Mouse (Mus musculus): Measurements from ENCODE around the gene Rnf213. TPM values are rescaled to one million over a fixed set of nuclear protein-coding genes. Genes with fewer than 3 reads are reported as not detected.

Rnf213 gene
- total RNA-seq, 2 experiments from 2014 or later = 36.4 to 69.5 TPM

- peak; percentile 15 for ATAC-seq (replicated peaks; ENCODE audit: poor library complexity)
Measured at GRCm38 (mm10) chr11:119389851-119390270, 3.0 kb upstream of the Rnf213 start.

GRCm38 (mm10) chr11:119390271-119391231, 2.3 kb upstream of the Rnf213 start:
- ATAC-seq (replicated peaks; ENCODE audit: poor library complexity) = peak; percentile 18

GRCm38 (mm10) chr11:119391386-119392000, 1.4 kb upstream of the Rnf213 start:
- peak; percentile 38 for ATAC-seq (replicated peaks; ENCODE audit: poor library complexity)

GRCm38 (mm10) chr11:119392001-119392614, 792 bp upstream of the Rnf213 start:
- ATAC-seq (replicated peaks; ENCODE audit: poor library complexity) = peak; percentile 43

GRCm38 (mm10) chr11:119393483-119393804, 544 bp downstream of the Rnf213 start:
- ATAC-seq (replicated peaks; ENCODE audit: poor library complexity) = no peak

GRCm38 (mm10) chr11:119394210-119394609, 1.3 kb downstream of the Rnf213 start:
- ATAC-seq (replicated peaks; ENCODE audit: poor library complexity) = no peak

GRCm38 (mm10) chr11:119395394-119395793, 2.5 kb downstream of the Rnf213 start:
- ATAC-seq (replicated peaks; ENCODE audit: poor library complexity) = no peak

GRCm38 (mm10) chr11:119395931-119396330, 3.0 kb downstream of the Rnf213 start:
- ATAC-seq (replicated peaks; ENCODE audit: poor library complexity) = no peak

GRCm38 (mm10) chr11:119396461-119396860, 3.6 kb downstream of the Rnf213 start:
- ATAC-seq (replicated peaks; ENCODE audit: poor library complexity) = no peak

- ATAC-seq (replicated peaks; ENCODE audit: poor library complexity) = no peak
Measured at GRCm38 (mm10) chr11:119402501-119403160, 9.7 kb downstream of the Rnf213 start.

- ATAC-seq (replicated peaks; ENCODE audit: poor library complexity) = peak; percentile 93
Measured at GRCm38 (mm10) chr11:119404627-119405026, 11.7 kb downstream of the Rnf213 start.

GRCm38 (mm10) chr11:119407381-119407780, 14.5 kb downstream of the Rnf213 start:
- no peak for ATAC-seq (replicated peaks; ENCODE audit: poor library complexity)

GRCm38 (mm10) chr11:119407977-119408376, 15.1 kb downstream of the Rnf213 start:
- peak; percentile 30; the same call in 1 of the 2 replicates for ATAC-seq (replicated peaks; ENCODE audit: poor library complexity)

GRCm38 (mm10) chr11:119419327-119420118, 26.6 kb downstream of the Rnf213 start:
- ATAC-seq (replicated peaks; ENCODE audit: poor library complexity) = peak; percentile 76

GRCm38 (mm10) chr11:119420426-119420825, 27.5 kb downstream of the Rnf213 start:
- ATAC-seq (replicated peaks; ENCODE audit: poor library complexity) = no peak

GRCm38 (mm10) chr11:119427431-119427830, 34.5 kb downstream of the Rnf213 start:
- ATAC-seq (replicated peaks; ENCODE audit: poor library complexity) = no peak

GRCm38 (mm10) chr11:119427986-119428385, 35.1 kb downstream of the Rnf213 start:
- no peak for ATAC-seq (replicated peaks; ENCODE audit: poor library complexity)

GRCm38 (mm10) chr11:119428649-119429136, 35.8 kb downstream of the Rnf213 start:
- peak; percentile 85 for ATAC-seq (replicated peaks; ENCODE audit: poor library complexity)

GRCm38 (mm10) chr11:119431516-119431915, 38.6 kb downstream of the Rnf213 start:
- no peak for ATAC-seq (replicated peaks; ENCODE audit: poor library complexity)

- ATAC-seq (replicated peaks; ENCODE audit: poor library complexity) = peak; percentile 73
Measured at GRCm38 (mm10) chr11:119432706-119433105, 39.8 kb downstream of the Rnf213 start.
